Mouse (Mus musculus): Measurements from ENCODE around the gene Xbp1. TPM values are rescaled to one million over a fixed set of nuclear protein-coding genes. Genes with fewer than 3 reads are reported as not detected.

Gene Xbp1
- polyA plus RNA-seq, 1 experiment = 133 TPM

DNA sequence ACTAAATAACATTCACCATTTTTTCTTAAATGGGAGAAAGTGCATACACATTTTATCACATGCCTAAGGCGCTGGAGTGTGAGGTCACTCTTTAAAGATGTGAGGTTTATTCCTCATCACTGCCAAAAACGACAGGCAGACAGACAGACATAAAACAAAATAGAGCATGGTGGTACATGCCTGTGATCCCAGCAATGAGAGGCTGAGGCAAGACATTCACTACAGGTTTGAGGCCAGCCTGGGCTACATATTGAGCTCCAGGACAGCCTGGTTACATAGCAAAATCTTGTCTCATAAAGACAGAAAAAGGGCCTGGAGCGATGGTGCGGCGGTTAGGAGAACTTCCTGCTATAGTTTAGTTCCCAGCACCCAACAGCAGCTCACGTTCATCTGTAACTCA, 5.3 kb upstream of the Xbp1 start:
- H3K4me1 ChIP-seq (ENCODE audit: control insufficient read depth, insufficient read depth, low read length) = peaks cover 27% of the 10 kb centered on the region
- H3K4me3 ChIP-seq (ENCODE audit: insufficient read depth, low read length) = no peak overlapping the region
- H3K27ac ChIP-seq (ENCODE audit: insufficient read depth, low read depth, low read length) = no peak overlapping the region
- TF ChIP-seq POLR2A (IDR thresholded peaks at IDR 0.05; ENCODE audit: borderline replicate concordance, low read depth, low read length) = no peak

DNA sequence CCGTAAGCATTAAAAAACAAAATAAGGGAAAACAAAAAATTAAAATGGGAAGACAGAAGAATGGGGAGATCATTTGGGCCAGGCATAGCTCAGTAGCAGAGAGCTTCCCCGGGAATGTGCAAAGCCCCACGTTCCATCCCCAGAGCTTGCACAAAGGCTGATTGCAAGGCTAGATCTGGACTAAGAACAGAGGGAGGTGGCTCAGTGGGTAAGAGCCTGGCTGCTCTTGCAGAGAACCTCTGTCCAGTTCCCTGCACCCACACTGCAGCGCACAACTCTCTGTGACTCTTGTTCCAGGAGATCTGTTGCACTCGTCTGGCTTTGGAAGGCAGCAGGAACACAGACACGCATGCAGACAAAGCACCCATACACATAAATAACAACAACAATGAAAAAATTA, 4.8 kb upstream of the Xbp1 start:
- no peak overlapping the region for H3K27ac ChIP-seq (ENCODE audit: insufficient read depth, low read depth, low read length)
- H3K4me3 ChIP-seq (ENCODE audit: insufficient read depth, low read length) = no peak overlapping the region
- peaks cover 25% of the 10 kb centered on the region for H3K4me1 ChIP-seq (ENCODE audit: control insufficient read depth, insufficient read depth, low read length)
- TF ChIP-seq POLR2A (IDR thresholded peaks at IDR 0.05; ENCODE audit: borderline replicate concordance, low read depth, low read length) = no peak
- TF ChIP-seq CTCF (IDR thresholded peaks at IDR 0.05; ENCODE audit: low read depth, low read length) = no peak

DNA sequence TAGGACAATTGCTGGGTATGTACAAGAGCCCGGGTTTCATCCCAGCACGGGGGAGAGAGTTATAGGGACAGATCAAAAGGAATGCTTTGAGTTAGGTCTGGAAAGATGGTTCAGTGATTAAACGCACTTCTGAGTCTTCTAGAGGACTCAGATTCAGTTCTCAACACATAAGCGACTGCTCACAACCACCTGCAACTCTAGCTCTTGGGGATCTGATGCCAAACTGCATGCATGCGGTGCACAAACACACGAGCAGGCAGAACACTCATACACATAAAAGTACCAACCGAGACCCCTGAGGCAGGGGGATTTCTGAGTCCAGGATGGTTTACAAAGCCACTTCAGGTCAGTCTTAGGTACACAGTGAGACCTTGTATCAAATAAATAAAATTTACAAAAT, 4.3 kb upstream of the Xbp1 start:
- Histone ChIP-seq H3K4me3 (ENCODE audit: insufficient read depth, low read length) (no peak overlapping the region), H3K27ac (ENCODE audit: insufficient read depth, low read depth, low read length) (no peak overlapping the region)
- TF ChIP-seq POLR2A (IDR thresholded peaks at IDR 0.05; ENCODE audit: borderline replicate concordance, low read depth, low read length) = no peak
- no peak for TF ChIP-seq CTCF (IDR thresholded peaks at IDR 0.05; ENCODE audit: low read depth, low read length)

DNA sequence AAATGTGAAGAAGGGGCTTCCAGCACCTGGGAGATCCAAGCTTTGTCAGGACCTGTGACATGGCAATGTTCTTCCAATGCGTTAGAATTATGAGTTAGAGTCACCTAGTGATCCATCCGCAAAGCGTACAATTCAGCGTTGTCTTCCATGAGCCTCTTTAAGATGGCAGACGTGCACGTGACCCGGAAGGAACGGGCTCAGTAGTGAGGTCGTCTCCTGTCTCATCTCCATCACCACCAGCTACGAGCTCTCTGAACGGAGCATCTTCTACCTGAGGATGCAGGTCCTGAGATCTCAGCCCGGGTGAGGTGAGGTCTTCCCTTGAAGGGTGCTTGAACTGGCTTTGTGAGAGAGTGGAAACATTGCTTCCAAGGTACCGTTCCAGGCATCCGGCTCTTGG, 3.8 kb upstream of the Xbp1 start:
- peaks cover 15% of the 10 kb centered on the region for H3K4me1 ChIP-seq (ENCODE audit: control insufficient read depth, insufficient read depth, low read length)

More for the DNA sequence above, 4.3 kb upstream of the Xbp1 start:
- peaks cover 20% of the 10 kb centered on the region for H3K4me1 ChIP-seq (ENCODE audit: control insufficient read depth, insufficient read depth, low read length)

DNA sequence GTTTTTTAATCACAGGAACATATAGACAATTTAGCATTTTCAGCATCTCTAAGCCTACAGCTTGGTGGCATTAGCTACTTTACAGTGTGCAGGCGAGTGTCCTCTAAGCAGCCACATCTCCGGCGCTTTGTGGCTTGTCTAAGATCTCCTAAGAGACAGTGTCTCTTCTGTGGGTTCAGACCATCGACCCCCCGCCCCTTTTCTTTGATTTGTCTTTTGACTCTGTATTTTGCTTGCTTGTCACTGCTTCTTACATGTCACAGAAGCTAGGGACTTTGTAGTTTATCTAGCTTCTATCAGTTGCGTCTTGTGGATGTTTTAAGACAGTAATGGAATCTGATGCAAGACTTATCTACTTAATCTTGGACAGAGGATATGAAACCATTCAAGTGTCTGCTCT, 3.1 kb upstream of the Xbp1 start:
- Histone ChIP-seq H3K4me1 (ENCODE audit: control insufficient read depth, insufficient read depth, low read length) (peaks cover 12% of the 10 kb centered on the region), H3K27ac (ENCODE audit: insufficient read depth, low read depth, low read length) (no peak overlapping the region), H3K4me3 (ENCODE audit: insufficient read depth, low read length) (no peak overlapping the region)
- no peak for TF ChIP-seq CTCF (IDR thresholded peaks at IDR 0.05; ENCODE audit: low read depth, low read length)
- no peak for TF ChIP-seq POLR2A (IDR thresholded peaks at IDR 0.05; ENCODE audit: borderline replicate concordance, low read depth, low read length)

More for the DNA sequence above, 3.8 kb upstream of the Xbp1 start:
- TF ChIP-seq CTCF (IDR thresholded peaks at IDR 0.05; ENCODE audit: low read depth, low read length) (no peak), POLR2A (IDR thresholded peaks at IDR 0.05; ENCODE audit: borderline replicate concordance, low read depth, low read length) (no peak)
- no peak overlapping the region for H3K4me3 ChIP-seq (ENCODE audit: insufficient read depth, low read length)
- H3K27ac ChIP-seq (ENCODE audit: insufficient read depth, low read depth, low read length) = no peak overlapping the region

DNA sequence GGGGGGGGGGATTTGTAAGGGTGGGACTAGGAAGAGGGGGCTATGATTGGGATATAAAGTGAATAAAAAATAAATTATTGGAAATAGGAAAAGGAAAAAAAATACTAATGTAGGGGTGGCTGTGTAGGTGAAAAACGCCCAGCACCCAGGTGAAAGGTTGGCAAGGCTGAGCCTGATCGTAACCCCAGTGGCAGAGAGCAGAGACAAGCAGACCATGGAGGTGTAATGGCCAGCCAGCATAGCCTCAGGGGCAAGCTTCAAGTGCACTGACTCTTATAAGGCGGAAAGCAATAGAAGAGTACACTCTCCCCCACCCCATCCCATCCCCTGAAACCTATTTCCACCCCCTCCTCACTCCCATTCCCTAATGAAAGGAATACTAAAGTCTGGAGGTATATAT, 778 bp upstream of the Xbp1 start:
- TF ChIP-seq POLR2A (IDR thresholded peaks at IDR 0.05; ENCODE audit: borderline replicate concordance, low read depth, low read length) (no peak), CTCF (IDR thresholded peaks at IDR 0.05; ENCODE audit: low read depth, low read length) (no peak)
- peaks cover 22% of the 10 kb centered on the region for H3K4me1 ChIP-seq (ENCODE audit: control insufficient read depth, insufficient read depth, low read length)
- no peak overlapping the region for H3K4me3 ChIP-seq (ENCODE audit: insufficient read depth, low read length)
- H3K27ac ChIP-seq (ENCODE audit: insufficient read depth, low read depth, low read length) = no peak overlapping the region

DNA sequence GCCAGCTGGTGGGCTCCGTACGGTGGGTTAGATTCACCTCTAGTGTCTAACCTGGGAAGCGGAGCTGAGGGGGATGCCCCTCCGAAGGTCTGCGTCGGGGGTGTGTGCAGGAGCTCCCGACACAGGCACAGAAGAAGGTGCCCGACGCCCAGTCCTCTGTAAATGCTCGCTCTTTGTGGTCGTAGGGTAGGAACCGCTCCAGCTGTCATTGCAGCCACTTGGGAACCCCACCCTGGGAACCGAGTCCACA, 732 bp downstream of the Xbp1 start:
- peaks cover 23% of the 10 kb centered on the region for H3K4me1 ChIP-seq (ENCODE audit: control insufficient read depth, insufficient read depth, low read length)
- H3K27ac ChIP-seq (ENCODE audit: insufficient read depth, low read depth, low read length) = peak overlapping the region; percentile 84
- TF ChIP-seq POLR2A (IDR thresholded peaks at IDR 0.05; ENCODE audit: borderline replicate concordance, low read depth, low read length) (no peak), CTCF (IDR thresholded peaks at IDR 0.05; ENCODE audit: low read depth, low read length) (no peak)
- peak overlapping the region; percentile 97 for H3K4me3 ChIP-seq (ENCODE audit: insufficient read depth, low read length)

DNA sequence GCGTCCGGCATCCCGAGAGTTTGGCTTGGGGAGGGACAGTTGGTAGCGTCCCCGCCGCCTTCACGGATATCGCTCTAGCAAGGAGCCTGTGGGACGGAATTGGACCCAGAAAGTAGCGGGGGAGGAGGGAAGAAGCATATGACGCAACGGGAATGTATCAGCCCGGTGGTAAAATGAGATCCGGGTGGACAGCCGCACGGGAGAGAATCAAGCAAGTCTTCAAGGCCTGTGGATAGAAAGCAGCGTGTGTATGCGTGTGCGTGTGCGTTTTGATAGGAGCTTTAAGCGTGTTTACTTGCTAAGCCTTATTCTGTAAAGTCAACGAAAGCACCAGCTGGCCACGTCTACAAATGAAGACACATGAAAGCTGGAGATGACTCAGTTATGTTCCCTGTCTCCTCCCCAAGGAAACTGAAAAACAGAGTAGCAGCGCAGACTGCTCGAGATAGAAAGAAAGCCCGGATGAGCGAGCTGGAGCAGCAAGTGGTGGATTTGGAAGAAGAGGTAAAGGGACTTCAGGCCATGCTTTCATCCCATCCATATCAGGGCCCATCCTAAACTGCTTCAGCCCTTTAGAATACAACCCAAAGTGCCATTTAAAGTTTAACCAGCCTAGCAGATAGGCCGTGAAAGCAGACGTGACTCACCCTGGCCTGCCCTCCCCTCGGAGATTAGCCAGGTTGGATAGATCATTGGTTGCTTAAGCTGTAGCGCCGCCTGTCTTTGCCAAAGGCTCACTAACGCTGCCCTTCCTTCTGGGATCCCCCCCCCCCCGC, 1.2 kb downstream of the Xbp1 start:
- peak overlapping the region; percentile 97 for H3K4me3 ChIP-seq (ENCODE audit: insufficient read depth, low read length)
- H3K27ac ChIP-seq (ENCODE audit: insufficient read depth, low read depth, low read length) = peak overlapping the region; percentile 84
- TF ChIP-seq POLR2A (IDR thresholded peaks at IDR 0.05; ENCODE audit: borderline replicate concordance, low read depth, low read length) (no peak), CTCF (IDR thresholded peaks at IDR 0.05; ENCODE audit: low read depth, low read length) (no peak)
- peaks cover 23% of the 10 kb centered on the region for H3K4me1 ChIP-seq (ENCODE audit: control insufficient read depth, insufficient read depth, low read length)

DNA sequence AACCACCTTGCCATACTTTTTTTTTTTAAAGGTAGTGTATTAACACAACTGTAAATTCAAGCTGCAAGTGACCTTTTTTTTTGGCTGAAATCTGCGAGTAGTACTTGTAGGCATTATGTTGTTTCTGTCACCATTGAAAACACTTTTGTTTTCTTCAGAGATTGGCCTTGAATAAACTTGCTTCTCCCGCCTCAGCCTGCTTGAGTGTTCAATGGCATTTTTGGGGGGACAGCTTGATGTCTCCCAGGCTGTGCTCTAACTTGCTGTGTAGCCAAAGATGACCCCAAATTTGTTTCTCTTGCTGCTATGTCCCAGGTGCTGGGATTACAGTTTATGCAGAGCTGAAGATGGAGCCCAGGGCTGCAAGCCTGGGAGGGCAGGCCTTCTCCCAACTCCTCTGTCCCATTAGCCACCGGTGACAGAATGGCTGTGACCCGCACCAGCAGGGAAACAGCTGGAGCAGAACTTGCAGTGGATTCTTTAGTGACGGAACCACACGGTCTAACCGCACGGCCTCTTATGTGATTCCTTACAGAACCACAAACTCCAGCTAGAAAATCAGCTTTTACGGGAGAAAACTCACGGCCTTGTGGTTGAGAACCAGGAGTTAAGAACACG, 2.4 kb downstream of the Xbp1 start:
- H3K4me3 ChIP-seq (ENCODE audit: insufficient read depth, low read length) = peak overlapping the region; percentile 97; the same call in 1 of the 2 replicates
- no peak overlapping the region for H3K27ac ChIP-seq (ENCODE audit: insufficient read depth, low read depth, low read length)

DNA sequence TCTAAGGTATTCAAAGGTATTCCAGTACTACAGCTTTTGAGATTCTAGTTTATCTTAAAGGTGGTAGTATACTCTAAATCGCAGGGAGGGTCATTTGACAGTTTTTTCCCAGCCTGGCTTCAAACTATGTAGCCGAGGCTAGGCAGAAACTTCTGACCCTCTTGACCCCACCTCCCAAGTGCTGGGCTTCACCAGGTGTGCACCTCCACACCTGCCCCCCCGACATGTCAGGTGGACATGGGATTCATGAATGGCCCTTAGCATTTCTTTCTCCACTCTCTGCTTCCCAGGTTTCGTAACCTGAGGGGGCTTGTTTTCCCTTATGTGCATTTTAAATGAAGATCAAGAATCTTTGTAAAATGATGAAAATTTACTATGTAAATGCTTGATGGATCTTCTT, 5.0 kb downstream of the Xbp1 start:
- H3K4me3 ChIP-seq (ENCODE audit: insufficient read depth, low read length) = no peak overlapping the region
- no peak for TF ChIP-seq POLR2A (IDR thresholded peaks at IDR 0.05; ENCODE audit: borderline replicate concordance, low read depth, low read length)
- TF ChIP-seq CTCF (IDR thresholded peaks at IDR 0.05; ENCODE audit: low read depth, low read length) = no peak
- H3K27ac ChIP-seq (ENCODE audit: insufficient read depth, low read depth, low read length) = no peak overlapping the region
- peaks cover 29% of the 10 kb centered on the region for H3K4me1 ChIP-seq (ENCODE audit: control insufficient read depth, insufficient read depth, low read length)

More for the DNA sequence above, 2.4 kb downstream of the Xbp1 start:
- TF ChIP-seq POLR2A (IDR thresholded peaks at IDR 0.05; ENCODE audit: borderline replicate concordance, low read depth, low read length) (no peak), CTCF (IDR thresholded peaks at IDR 0.05; ENCODE audit: low read depth, low read length) (no peak)
- H3K4me1 ChIP-seq (ENCODE audit: control insufficient read depth, insufficient read depth, low read length) = peaks cover 23% of the 10 kb centered on the region
